23 mouse cellular contexts compared by ENCODE assay signal in the genomic region with DNA sequence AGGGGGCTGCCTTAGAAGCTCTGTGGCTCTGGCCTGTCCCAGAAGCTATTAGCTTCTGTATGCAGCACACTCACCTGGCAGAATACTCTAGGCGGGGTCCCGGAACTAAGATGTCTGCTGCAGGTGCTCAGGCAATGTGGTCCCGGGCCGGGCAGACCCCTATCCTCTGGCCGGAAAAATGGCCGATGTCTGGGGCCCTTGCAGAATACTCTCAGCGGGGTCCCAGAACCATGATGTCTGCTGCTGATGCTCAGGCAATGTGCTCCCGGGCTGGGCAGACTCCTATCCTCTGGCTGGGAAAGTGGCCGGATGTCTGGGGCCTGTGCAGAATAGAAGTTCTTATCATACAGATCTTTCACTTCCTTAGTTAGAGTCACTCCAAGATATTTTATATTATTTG. TPM values are rescaled to one million over a fixed set of nuclear protein-coding genes. Genes with fewer than 3 reads are reported as not detected.
DNase-seq lines count a peak whose midpoint lies in the region; ATAC-seq and TF ChIP-seq lines count a peak whose summit lies in the region.
"Had no signal": no experiment of that assay in that cellular context is flagged by ENCODE, and none has a peak within 500 bp of the region (broad histone marks: within the 10 kb centered on the region; RNA-seq: fewer than 3 reads in every experiment).

No protein-coding gene starts in this region.

- DNase-seq in heart, adult 11 months, result peak; percentile 87
- no peak for DNase-seq in heart, adult 18-20 months
- no peak for DNase-seq in ES-E14 (ENCODE audit: low read depth, low spot score)
- DNase-seq in thymus, postnatal 36 days, result no peak
- DNase-seq: adrenal gland, adult 2 months; adrenal gland, adult 8-10 months; adrenal gland, postnatal 10 days; adrenal gland, postnatal 14 days; adrenal gland, postnatal 25 days; adrenal gland, postnatal 36 days; B cell, adult 2 months; cerebellum, adult 11 months; cerebellum, adult 11-12 months; cerebellum, adult 18-20 months; cerebellum, adult 2 months; cerebellum, adult 8-10 months had no signal

- no peaks in the 10 kb centered on the region for H3K36me3 ChIP-seq in E14TG2a.4 (ENCODE audit: insufficient read depth, low read length)
- H3K36me3 ChIP-seq in ES-E14 (ENCODE audit: control insufficient read depth, insufficient read depth, low read length, poor library complexity, severe bottlenecking), result no peaks in the 10 kb centered on the region
- H3K36me3 ChIP-seq: G1E had no signal

- in situ Hi-C loops in ES-E14 (cut with MboI; ENCODE audit: low sequenced_read_pairs in 2 of 2, unreplicated experiment in 2 of 2), result no loop called here

- H3K27me3 ChIP-seq in E14TG2a.4 (ENCODE audit: insufficient read depth, low read length), result no peaks in the 10 kb centered on the region
- H3K27me3 ChIP-seq: CH12.LX, Patski had no signal

- no peak overlapping the region for H3K9ac ChIP-seq in ES-E14 (ENCODE audit: insufficient read depth, low read depth, low read length, poor library complexity, severe bottlenecking)

- H3K9me3 ChIP-seq in E14TG2a.4 (ENCODE audit: low read length) (peaks cover 13% of the 10 kb centered on the region), ES-E14 (ENCODE audit: control insufficient read depth, insufficient read depth, low read depth, low read length) (no peaks in the 10 kb centered on the region)
- H3K9me3 ChIP-seq: G1E had no signal

- H3K4me1 ChIP-seq in E14TG2a.4 (replicated peaks; ENCODE audit: low read depth, low read length) (no peaks in the 10 kb centered on the region), ES-E14 (ENCODE audit: control insufficient read depth in 2 of 2, insufficient read depth in 2 of 2, low read length in 2 of 2, poor library complexity in 1 of 2) (no peaks in the 10 kb centered on the region)

- no peak overlapping the region for H3K27ac ChIP-seq in ES-E14 (ENCODE audit: insufficient read depth, low read depth, low read length, poor library complexity, severe bottlenecking)

- no peak for ATAC-seq in erythroblast, adult 5-6 weeks (replicated peaks; ENCODE audit: low FRiP score, poor library complexity, severe bottlenecking)
- ATAC-seq: activated CD4-positive, CD25-positive, alpha-beta regulatory T cell, adult 4 months; CD4-positive, CD25-positive, alpha-beta regulatory T cell, adult 4 months; Patski had no signal

- TF ChIP-seq CTCF in E14TG2a.4 (conservative IDR thresholded peaks at IDR 0.05; ENCODE audit: low read length), result no peak

- 0 out of 2 replicates have a peak overlapping the region, but pooled peaks have one; percentile 17 for H3K4me3 ChIP-seq in E14TG2a.4 (replicated peaks; ENCODE audit: low read length)
- peak overlapping the region; percentile 8 to 30; a peak in 1 of 4 replicates for H3K4me3 ChIP-seq in ES-E14 (ENCODE audit: insufficient read depth in 1 of 2, low read depth in 1 of 2, low read length in 2 of 2, poor library complexity in 1 of 2, severe bottlenecking in 1 of 2)

TF ChIP-seq in ES-E14, 5 proteins besides CTCF, POLR2A, EP300 and RAD21:
- TF ChIP-seq MAFK (IDR thresholded peaks at IDR 0.05; ENCODE audit: insufficient read depth, low read depth, low read length) (no peak), CHD2 (IDR thresholded peaks at IDR 0.05; ENCODE audit: low read depth, low read length) (no peak), HCFC1 (IDR thresholded peaks at IDR 0.05; ENCODE audit: borderline replicate concordance, insufficient read depth, low read length) (no peak), ZC3H11A (IDR thresholded peaks at IDR 0.05; ENCODE audit: borderline replicate concordance, low read depth, low read length) (no peak), ZNF384 (IDR thresholded peaks at IDR 0.05; ENCODE audit: low read depth, low read length) (no peak)

RNA-seq across cellular contexts. Expression of a gene that starts 43.8 kb away (rescaled TPM):
- total RNA-seq in heart, adult 18-20 months (2021), result 10 to 100 TPM; 16.3 to 16.7 TPM
- 16.0 and 22.5 TPM in 2 replicates for total RNA-seq in ES-E14 (2012; rRNA removed)
- total RNA-seq in erythroblast, adult 5-6 weeks (2015; ENCODE audit: low replicate concordance), result 13.8 and 33.8 TPM in 2 replicates
- 7.4 and 13.5 TPM in 2 replicates for total RNA-seq in erythroblast, adult 5-6 weeks (2017; ENCODE audit: low replicate concordance)
